Mouse (Mus musculus) midbrain, embryonic 14.5 days (tissue): ENCODE results near the gene Rfc2. TPM values are rescaled to one million over a fixed set of nuclear protein-coding genes. Genes with fewer than 3 reads are reported as not detected.
A peak's percentile ranks its signal among the peaks of the same experiment; 100 is the strongest.
"Not testable (repeated sequence)": the region's sequence is repeated elsewhere in the genome, so short reads cannot be mapped to it uniquely, and the experiment has no call there.

Source experiments
- ATAC-seq: fragments of 200-750 bp; cut with Nextera tagmentation; 2 replicates; pipeline ENCODE4 v1.8.0; 2017; ENCODE audit warnings: moderate number of reproducible peaks, moderate library complexity; ENCODE audit not compliant: low FRiP score, low TSS enrichment
- DNase-seq: peaks from one replicate; pipeline ENCODE4 v3.0.0-alpha.2; 2015
- H3K27ac ChIP-seq: fragments of 300-500 bp; sonication (generic); replicated peaks from 2 replicates; pipeline ENCODE4 v1.5.1; 2014; ENCODE audit warnings: mild to moderate bottlenecking, low read depth, low read length, moderate library complexity
- H3K27me3 ChIP-seq: fragments of 300-500 bp; sonication (generic); 2 replicates; pipeline ENCODE4 v1.6.1; 2014; ENCODE audit warnings: low read length, control low read depth, mixed read lengths; ENCODE audit not compliant: control insufficient read depth, insufficient read depth
- H3K36me3 ChIP-seq: fragments of 300-500 bp; sonication (generic); 2 replicates; pipeline ENCODE4 v1.6.1; 2014; ENCODE audit warnings: low read length, control low read depth; ENCODE audit not compliant: control insufficient read depth, insufficient read depth
- H3K4me1 ChIP-seq: fragments of 300-500 bp; sonication (generic); 2 replicates; pipeline ENCODE4 v1.6.1; 2014; ENCODE audit warnings: mild to moderate bottlenecking, antibody characterized with exemption, low read length, control low read depth; ENCODE audit not compliant: control insufficient read depth, insufficient read depth
- H3K4me2 ChIP-seq: fragments of 300-500 bp; sonication (generic); 2 replicates; pipeline ENCODE4 v1.6.1; 2014; ENCODE audit warnings: mild to moderate bottlenecking, low read length, moderate library complexity
- H3K4me3 ChIP-seq: fragments of 300-500 bp; sonication (generic); replicated peaks from 2 replicates; pipeline ENCODE4 v1.5.1; 2014; ENCODE audit warnings: low read depth, low read length
- H3K9ac ChIP-seq: fragments of 300-500 bp; sonication (generic); replicated peaks from 2 replicates; pipeline ENCODE4 v1.6.1; 2014; ENCODE audit warnings: mild to moderate bottlenecking, low read length, moderate library complexity
- H3K9me3 ChIP-seq: fragments of 300-500 bp; sonication (generic); 2 replicates; pipeline ENCODE4 v1.6.1; 2016; ENCODE audit warnings: low read length, control low read depth, mixed read lengths; ENCODE audit not compliant: control insufficient read depth
- WGBS: fragments of 180-500 bp; shearing (Covaris S2); extraction: QIAGEN DNeasy Blood & Tissue Kit; methylation state at CpG from one replicate; pipeline ENCODE4 v1.1.7; 2014; 5-methylcytosine and 5-hydroxymethylcytosine counted together
- polyA plus RNA-seq: library from polyadenylated mRNA; unstranded; fragments of >200 nt; fragmentation: Nextera tagmentation; extraction: Ambion mirVana; gene quantifications from 2 replicates; pipeline ENCODE4 v1.2.1, GENCODE M21; 2014

Gene Rfc2
- polyA plus RNA-seq, 1 experiment from 2014 or later = 191 TPM

DNA sequence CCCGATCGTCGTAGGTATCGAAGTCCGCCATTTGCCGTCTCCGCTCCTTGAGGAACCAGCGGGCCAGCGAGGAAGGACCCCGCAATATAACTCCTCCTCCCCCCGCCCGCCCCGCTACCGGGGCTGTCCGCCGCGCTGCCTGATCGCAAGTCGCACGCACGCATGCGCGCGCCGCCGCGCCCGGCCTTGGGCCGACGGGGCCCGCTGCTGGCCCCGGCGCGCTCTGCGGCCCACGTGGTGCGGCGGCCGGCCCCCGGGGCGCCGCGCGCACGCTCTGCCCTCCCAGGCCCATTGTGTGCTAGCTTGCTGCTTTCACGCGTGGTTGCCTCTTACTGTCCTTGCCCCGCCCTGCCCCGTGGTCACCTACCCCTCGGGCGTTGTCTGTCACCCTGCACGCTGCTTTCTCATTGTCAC, 58.1 kb downstream of the Rfc2 start, which contains the start of gene Eif4h:
Gene Eif4h, minus strand, starts transcription at position 222 of the 414 bp plus-strand sequence.
- Histone ChIP-seq H3K36me3 (peaks cover 12% of the 10 kb centered on the region; the same call in 1 of the 2 replicates), H3K4me1 (peaks cover 11% of the 10 kb centered on the region), H3K9ac (peak within 1 kb of the TSS; percentile 97), H3K4me3 (peak within 1 kb of the TSS; percentile 97), H3K4me2 (peak within 1 kb of the TSS; percentile 90), H3K9me3 (no peaks in the 10 kb centered on the region), H3K27ac (peak within 1 kb of the TSS; percentile 93), H3K27me3 (no peaks in the 10 kb centered on the region)
- peak; percentile 99 for DNase-seq
- peak; percentile 95 for ATAC-seq
- WGBS = 0% methylated on average over 52 of the region's 52 CpGs

DNA sequence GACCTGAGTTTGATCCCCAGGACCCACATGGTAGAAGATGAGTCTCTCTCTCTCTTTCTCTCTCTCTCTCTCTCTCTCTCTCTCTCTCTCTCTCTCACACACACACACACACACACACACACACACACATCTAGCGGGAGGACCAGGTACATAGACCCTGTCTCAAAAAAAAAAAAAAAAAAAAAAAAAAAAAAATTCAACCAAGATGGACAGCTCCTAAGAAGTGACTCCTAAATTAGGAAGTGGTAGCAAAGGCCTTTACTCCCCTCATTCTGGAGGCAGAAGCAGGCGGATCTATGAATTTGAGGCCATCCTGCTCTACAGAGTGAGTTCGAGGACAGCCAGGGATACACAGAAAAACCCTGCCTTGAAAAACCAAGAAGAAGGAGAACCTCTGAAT, 59.2 kb downstream of the Rfc2 start:
- WGBS = 91% methylated on average over 3 of the region's 3 CpGs
- ATAC-seq (no peak), DNase-seq (no peak)
- Histone ChIP-seq H3K4me3 (no peak overlapping the region), H3K9me3 (no peaks in the 10 kb centered on the region), H3K27ac (no peak overlapping the region), H3K4me2 (no peak overlapping the region), H3K9ac (no peak overlapping the region), H3K27me3 (no peaks in the 10 kb centered on the region), H3K4me1 (peaks cover 11% of the 10 kb centered on the region), H3K36me3 (peaks cover 9% of the 10 kb centered on the region; the same call in 1 of the 2 replicates)

DNA sequence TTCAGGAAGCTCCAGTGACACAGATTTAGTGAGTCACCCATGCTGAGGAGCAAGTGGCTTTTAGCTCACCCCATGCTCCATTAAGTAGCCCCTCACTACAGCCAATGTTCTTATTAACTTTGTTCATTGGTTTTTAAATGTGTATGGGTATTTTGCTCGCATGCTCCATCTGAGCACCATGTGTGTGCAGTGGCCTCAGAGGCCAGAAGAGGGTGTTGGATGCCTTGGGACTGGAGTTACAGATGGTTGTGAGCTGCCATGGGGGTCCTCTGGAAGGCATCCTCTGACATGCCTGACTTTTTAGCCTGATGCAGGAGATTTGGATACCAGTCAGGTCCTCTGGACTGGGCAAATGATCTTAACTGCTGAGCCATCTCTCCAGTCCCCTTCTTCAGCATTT, 63.0 kb downstream of the Rfc2 start:
- Histone ChIP-seq H3K9ac (no peak overlapping the region), H3K27ac (no peak overlapping the region), H3K27me3 (no peaks in the 10 kb centered on the region), H3K36me3 (no peaks in the 10 kb centered on the region), H3K4me2 (no peak overlapping the region), H3K4me3 (no peak overlapping the region), H3K4me1 (0 out of 2 replicates have a peak, but pooled peaks cover 4% of the 10 kb centered on the region), H3K9me3 (no peaks in the 10 kb centered on the region)
- WGBS = 73% methylated on average over 1 of the region's 1 CpGs
- ATAC-seq = no peak
- DNase-seq = no peak

DNA sequence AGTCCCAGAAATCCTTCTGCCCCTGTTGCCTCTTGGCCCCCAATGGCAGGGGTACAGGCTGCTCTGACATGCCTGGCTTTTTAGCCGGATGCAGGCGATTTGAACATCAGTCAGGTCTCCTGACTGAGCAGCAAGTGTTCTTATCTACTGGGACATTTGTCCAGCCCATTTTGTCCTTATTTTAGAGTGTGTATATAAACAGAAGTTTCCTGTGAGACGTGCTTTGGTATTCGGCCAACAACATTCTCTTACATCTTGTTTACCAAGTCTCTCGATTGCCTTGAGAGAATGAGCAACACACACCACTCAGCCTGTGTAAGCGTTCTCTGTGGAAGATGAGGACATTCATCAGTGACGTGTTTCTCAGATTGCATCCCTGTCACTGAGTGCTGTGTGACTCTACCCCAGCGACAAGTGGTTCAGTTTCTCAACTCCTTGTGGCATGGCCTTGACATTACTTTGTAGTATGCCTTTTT, 63.5 kb downstream of the Rfc2 start:
- Histone ChIP-seq H3K4me3 (no peak overlapping the region), H3K9ac (no peak overlapping the region), H3K27me3 (no peaks in the 10 kb centered on the region), H3K4me1 (0 out of 2 replicates have a peak, but pooled peaks cover 3% of the 10 kb centered on the region), H3K27ac (no peak overlapping the region), H3K4me2 (no peak overlapping the region), H3K9me3 (no peaks in the 10 kb centered on the region), H3K36me3 (no peaks in the 10 kb centered on the region)
- 82% methylated on average over 8 of the region's 8 CpGs for WGBS
- DNase-seq = no peak
- ATAC-seq = no peak

DNA sequence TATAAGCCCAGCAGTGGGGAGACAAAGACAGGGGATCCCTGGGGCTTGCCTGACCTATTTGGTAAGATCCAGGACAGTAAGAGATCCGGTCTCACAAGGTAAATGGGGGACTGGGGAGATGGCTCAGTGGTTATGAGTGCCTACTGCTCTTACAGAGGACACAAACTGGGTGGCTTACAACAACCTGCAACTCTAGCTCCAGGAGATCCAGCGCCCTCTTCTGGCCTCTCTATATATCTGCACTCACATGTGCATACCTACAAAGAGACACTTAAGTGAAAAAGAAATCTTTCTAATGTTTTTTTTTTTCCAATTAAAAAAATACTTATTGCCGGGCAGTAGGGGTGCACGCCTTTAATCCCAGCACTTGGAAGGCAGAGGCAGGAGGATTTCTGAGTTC, 65.3 kb downstream of the Rfc2 start:
- no peaks in the 10 kb centered on the region for H3K27me3 ChIP-seq
- ATAC-seq (no peak), DNase-seq (no peak)
- WGBS = 75% methylated on average over 4 of the region's 4 CpGs
- no peaks in the 10 kb centered on the region for H3K9me3 ChIP-seq
- no peak overlapping the region for H3K4me2 ChIP-seq
- H3K9ac ChIP-seq = no peak overlapping the region
- no peak overlapping the region for H3K27ac ChIP-seq
- H3K4me1 ChIP-seq = no peaks in the 10 kb centered on the region
- H3K4me3 ChIP-seq = no peak overlapping the region
- no peaks in the 10 kb centered on the region for H3K36me3 ChIP-seq

DNA sequence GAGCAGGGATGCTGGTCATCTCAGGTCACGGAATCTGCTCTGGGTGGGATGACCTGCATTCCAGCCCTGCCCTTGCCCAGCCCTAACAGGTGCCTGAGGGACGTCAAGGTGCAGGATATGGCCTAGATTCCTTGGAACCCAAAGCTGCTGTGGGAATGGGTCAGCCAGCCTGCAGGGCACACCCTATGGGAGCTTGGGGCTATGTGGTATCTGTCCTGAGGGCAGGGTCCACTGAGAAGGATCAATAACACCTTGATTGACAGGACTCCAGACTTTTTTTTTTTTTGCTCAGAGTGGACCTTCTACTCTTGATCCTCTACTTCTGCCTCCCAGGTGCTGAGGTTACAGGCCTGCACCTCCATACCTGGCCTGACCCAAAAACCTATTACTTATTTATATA, 66.2 kb downstream of the Rfc2 start:
- Histone ChIP-seq H3K4me2 (no peak overlapping the region), H3K27me3 (no peaks in the 10 kb centered on the region), H3K4me1 (no peaks in the 10 kb centered on the region), H3K36me3 (no peaks in the 10 kb centered on the region), H3K4me3 (no peak overlapping the region), H3K9me3 (no peaks in the 10 kb centered on the region), H3K9ac (no peak overlapping the region), H3K27ac (no peak overlapping the region)
- WGBS = 78% methylated on average over 2 of the region's 2 CpGs
- ATAC-seq (no peak), DNase-seq (no peak)

DNA sequence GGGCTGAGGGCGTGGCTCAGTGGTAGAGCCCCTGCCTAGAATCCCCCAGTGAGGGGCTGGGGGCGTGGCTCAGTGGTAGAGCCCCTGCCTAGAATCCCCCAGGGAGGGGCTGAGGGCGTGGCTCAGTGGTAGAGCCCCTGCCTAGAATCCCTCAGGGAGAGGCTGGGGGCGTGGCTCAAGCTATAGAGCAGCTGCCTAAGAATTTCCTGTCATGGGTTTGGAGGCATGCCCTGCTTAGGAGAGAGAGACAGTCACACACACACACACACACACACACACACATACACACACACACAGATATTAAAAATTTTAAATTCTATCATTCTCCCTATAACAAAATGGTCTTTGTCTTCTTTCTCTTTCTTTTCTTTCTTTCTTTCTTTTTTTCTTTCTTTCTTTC, 67.8 kb downstream of the Rfc2 start:
- H3K9me3 ChIP-seq, H3K4me3 ChIP-seq, H3K27me3 ChIP-seq, ATAC-seq, DNase-seq, H3K27ac ChIP-seq, H3K4me1 ChIP-seq, H3K4me2 ChIP-seq, H3K9ac ChIP-seq, H3K36me3 ChIP-seq: not testable (repeated sequence)
- WGBS = 97% methylated on average over 3 of the region's 4 CpGs

DNA sequence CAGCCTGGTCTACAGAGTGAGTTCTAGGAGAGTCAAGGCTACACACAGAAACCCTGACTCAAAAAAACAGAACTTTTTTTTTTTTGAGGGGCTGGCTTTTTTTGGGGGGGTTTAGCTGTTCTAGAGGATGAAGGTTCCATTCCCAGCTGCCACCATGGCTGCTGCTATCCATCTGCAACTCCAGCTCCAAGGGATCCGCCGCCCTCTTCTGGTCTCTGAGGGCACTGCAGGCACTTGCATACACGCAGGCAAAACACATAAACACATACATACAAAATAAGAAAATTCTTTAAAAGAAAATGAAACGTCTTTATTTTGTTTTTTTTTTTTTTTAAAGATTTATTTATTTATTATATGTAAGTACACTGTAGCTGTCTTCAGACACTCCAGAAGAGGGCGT, 69.8 kb downstream of the Rfc2 start:
- no peak overlapping the region for H3K4me3 ChIP-seq
- no peak overlapping the region for H3K9ac ChIP-seq
- 52% methylated on average over 4 of the region's 5 CpGs for WGBS
- no peak overlapping the region for H3K4me2 ChIP-seq
- H3K4me1 ChIP-seq = no peaks in the 10 kb centered on the region
- H3K27me3 ChIP-seq = no peaks in the 10 kb centered on the region
- DNase-seq (peak; percentile 40), ATAC-seq (no peak)
- no peaks in the 10 kb centered on the region for H3K9me3 ChIP-seq
- H3K36me3 ChIP-seq = no peaks in the 10 kb centered on the region
- no peak overlapping the region for H3K27ac ChIP-seq
